Mouse (Mus musculus) olfactory bulb, adult 2 months (tissue): ENCODE data around the gene Msantd2.

Experiments
- CTCF ChIP-seq: fragments of 200-500 bp; IDR thresholded peaks from 2 replicates; pipeline ENCODE4 v1.5.1; 2012; ENCODE audit warnings: low read depth, mild to moderate bottlenecking, low read length, moderate library complexity; ENCODE audit not compliant: insufficient read depth
- POLR2A ChIP-seq: fragments of 200-500 bp; IDR thresholded peaks from 2 replicates; pipeline ENCODE4 v1.6.1; 2012; ENCODE audit warnings: mild to moderate bottlenecking, low read depth, low read length, moderate library complexity; ENCODE audit not compliant: insufficient read depth

- no peak for TF ChIP-seq CTCF
- no peak for TF ChIP-seq POLR2A
Measured at GRCm38 (mm10) chr9:37506023-37506422, 16.9 kb downstream of the Msantd2 start.
